Mouse (Mus musculus) ES-E14 (cell line): ENCODE measurements around the gene Psma6.

Experiments
- MAFK ChIP-seq: IDR thresholded peaks from 2 replicates; pipeline ENCODE4 v1.6.1; 2014; ENCODE audit warnings: mild to moderate bottlenecking, low read depth, low read length, inconsistent platforms; ENCODE audit not compliant: insufficient read depth
- ZC3H11A ChIP-seq: IDR thresholded peaks from 2 replicates; pipeline ENCODE4 v1.6.1; 2012; ENCODE audit warnings: low read depth, mild to moderate bottlenecking, inconsistent platforms, low read length, borderline replicate concordance
- ZNF384 ChIP-seq: IDR thresholded peaks from 2 replicates; pipeline ENCODE4 v1.6.1; 2012; ENCODE audit warnings: low read depth, low read length, inconsistent platforms

GRCm38 (mm10) chr12:55344583-55344982, 39.4 kb upstream of the Psma6 start:
- TF ChIP-seq ZNF384 (no peak), MAFK (no peak), ZC3H11A (no peak)
